ENCODE assay signal across 9 mouse cellular contexts in the genomic region with DNA sequence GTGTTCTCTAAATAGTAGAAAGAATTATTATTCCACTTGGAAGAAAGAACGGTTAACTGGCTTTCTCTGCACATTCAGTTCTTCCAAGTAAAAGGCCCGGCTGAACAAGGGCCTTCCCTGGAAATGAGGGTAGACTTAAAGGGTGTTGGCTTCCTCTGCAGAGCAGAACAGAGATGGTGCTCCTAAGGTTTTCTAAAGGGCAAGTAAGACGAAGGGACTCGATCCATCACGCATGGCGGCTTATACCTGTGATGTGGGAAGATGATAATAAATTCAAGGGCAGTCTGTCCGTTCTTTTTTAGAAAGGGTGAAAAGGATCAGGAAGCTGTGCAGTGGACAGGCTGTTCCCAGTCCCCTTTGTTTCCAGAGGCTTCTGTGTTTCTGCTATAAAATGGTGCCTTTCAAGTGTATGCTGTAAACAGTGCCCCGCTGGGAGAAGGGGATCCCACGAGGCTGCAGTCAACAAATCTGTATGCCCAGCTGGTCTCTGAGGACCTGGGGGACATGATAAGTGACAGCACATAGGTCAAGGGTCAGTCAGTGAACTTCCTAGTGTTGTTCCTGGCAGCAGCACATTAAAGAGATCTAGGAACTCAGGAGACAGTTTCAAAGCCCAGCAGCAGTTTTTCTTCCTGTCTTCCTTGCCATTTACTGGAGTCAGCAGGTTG. TPM values are rescaled to one million over a fixed set of nuclear protein-coding genes. Genes with fewer than 3 reads are reported as not detected.
DNase-seq lines count a peak whose midpoint lies in the region; ATAC-seq and TF ChIP-seq lines count a peak whose summit lies in the region.
"Had no signal": no experiment of that assay in that cellular context is flagged by ENCODE, and none has a peak within 500 bp of the region (broad histone marks: within the 10 kb centered on the region; RNA-seq: fewer than 3 reads in every experiment).

No protein-coding gene starts in this region.

- peaks cover 9% of the 10 kb centered on the region for H3K4me1 ChIP-seq in hindbrain, embryonic 12.5 days
- peaks cover 13% of the 10 kb centered on the region; the same call in 1 of the 2 replicates for H3K4me1 ChIP-seq in liver, embryonic 12.5 days
- H3K4me1 ChIP-seq in olfactory bulb, adult 2 months (ENCODE audit: control insufficient read depth, insufficient read depth, low read length): no peaks in the 10 kb centered on the region; the same call in 1 of the 2 replicates
- H3K4me1 ChIP-seq in thymus, adult 2 months (replicated peaks; ENCODE audit: control insufficient read depth, insufficient read depth, low read length): peaks cover 8% of the 10 kb centered on the region

- 17% methylated on average over 9 of the region's 9 CpGs for WGBS in hindbrain, embryonic 12.5 days
- WGBS in liver, embryonic 12.5 days (ENCODE audit: insufficient replicate concordance): 54% methylated on average over 9 of the region's 9 CpGs
- WGBS in olfactory bulb, adult 2 months: 43% methylated on average over 9 of the region's 9 CpGs
- WGBS in thymus, adult 2 months: 88% methylated on average over 9 of the region's 9 CpGs

- no peak for DNase-seq in frontal cortex, adult 2 months (ENCODE audit: extremely low spot score in 1 of 2, low spot score in 1 of 2)
- DNase-seq in adrenal gland, postnatal 14 days: peak; percentile 53
- no peak for DNase-seq in thymus, adult 2 months
- no peak for DNase-seq in cerebellum, adult 9-10 months

- H3K27me3 ChIP-seq in hindbrain, embryonic 12.5 days: no peaks in the 10 kb centered on the region
- H3K27me3 ChIP-seq in liver, embryonic 12.5 days (replicated peaks): no peaks in the 10 kb centered on the region
- no peaks in the 10 kb centered on the region for H3K27me3 ChIP-seq in thymus, adult 2 months (ENCODE audit: control insufficient read depth, insufficient read depth, low read length)
- H3K27me3 ChIP-seq: CH12.LX had no signal

- no peak overlapping the region for H3K9ac ChIP-seq in hindbrain, embryonic 12.5 days
- H3K9ac ChIP-seq in liver, embryonic 12.5 days: no peak overlapping the region

- no peak for TF ChIP-seq CTCF in olfactory bulb, adult 2 months (IDR thresholded peaks at IDR 0.05; ENCODE audit: insufficient read depth, low read depth, low read length)
- TF ChIP-seq CTCF in thymus, adult 2 months (IDR thresholded peaks at IDR 0.05; ENCODE audit: borderline replicate concordance, control insufficient read depth, extremely low read depth, insufficient read depth, low read length, poor library complexity): no peak

- H3K27ac ChIP-seq in hindbrain, embryonic 12.5 days: no peak overlapping the region
- H3K27ac ChIP-seq in liver, embryonic 12.5 days: 0 out of 2 replicates have a peak overlapping the region, but pooled peaks have one; percentile 25
- peak overlapping the region; percentile 82 for H3K27ac ChIP-seq in olfactory bulb, adult 2 months (ENCODE audit: insufficient read depth, low read depth, low read length)
- H3K27ac ChIP-seq in thymus, adult 2 months (ENCODE audit: control insufficient read depth, insufficient read depth, low read length): no peak overlapping the region

- peak; percentile 79 for ATAC-seq in frontal cortex, adult (ENCODE audit: low TSS enrichment)
- peak; percentile 38 for ATAC-seq in hindbrain, embryonic 12.5 days (ENCODE audit: low FRiP score)
- ATAC-seq in liver, embryonic 12.5 days: no peak

- no peak for TF ChIP-seq POLR2A in olfactory bulb, adult 2 months (IDR thresholded peaks at IDR 0.05; ENCODE audit: insufficient read depth, low read depth, low read length)
- TF ChIP-seq POLR2A in thymus, adult 2 months (IDR thresholded peaks at IDR 0.05; ENCODE audit: control insufficient read depth, extremely low read depth, insufficient read depth, low read length, poor library complexity): no peak

- no peaks in the 10 kb centered on the region for H3K36me3 ChIP-seq in hindbrain, embryonic 12.5 days
- H3K36me3 ChIP-seq in liver, embryonic 12.5 days: no peaks in the 10 kb centered on the region
- no peaks in the 10 kb centered on the region for H3K36me3 ChIP-seq in thymus, adult 2 months (ENCODE audit: control insufficient read depth, insufficient read depth, low read length)

- no peak overlapping the region for H3K4me2 ChIP-seq in hindbrain, embryonic 12.5 days (replicated peaks)
- H3K4me2 ChIP-seq in liver, embryonic 12.5 days: no peak overlapping the region

- H3K4me3 ChIP-seq in hindbrain, embryonic 12.5 days: no peak overlapping the region
- no peak overlapping the region for H3K4me3 ChIP-seq in liver, embryonic 12.5 days
- H3K4me3 ChIP-seq in olfactory bulb, adult 2 months (ENCODE audit: insufficient read depth, low read depth, low read length): no peak overlapping the region
- no peak overlapping the region for H3K4me3 ChIP-seq in thymus, adult 2 months (ENCODE audit: control insufficient read depth, insufficient read depth, low read length)

- H3K9me3 ChIP-seq in hindbrain, embryonic 12.5 days (replicated peaks): no peaks in the 10 kb centered on the region
- no peaks in the 10 kb centered on the region for H3K9me3 ChIP-seq in liver, embryonic 12.5 days (replicated peaks)

RNA-seq across cellular contexts. Expression of gene Selenop, which starts 36.0 kb away (rescaled TPM):
- 322 and 351 TPM in 2 replicates for polyA plus RNA-seq in frontal cortex, adult 2 months (2012; rRNA removed)
- total RNA-seq in adrenal gland, postnatal 14 days (2021): 434 and 875 TPM in 2 replicates
- 77.9 and 85.9 TPM in 2 replicates for polyA plus RNA-seq in hindbrain, embryonic 12.5 days (2016; fragmentation: Nextera tagmentation; extraction: Ambion mirVana)
- polyA plus RNA-seq in liver, embryonic 12.5 days (2016; fragmentation: Nextera tagmentation; extraction: Ambion mirVana): 231 and 245 TPM in 2 replicates
- polyA plus RNA-seq in olfactory bulb, adult 2 months (2012; ENCODE audit: insufficient read depth, insufficient read length, low replicate concordance, missing spikeins): 861 and 3,655 TPM in 2 replicates
- 193 and 199 TPM in 2 replicates for polyA plus RNA-seq in thymus, adult 2 months (2012; rRNA removed)

Comparison
In these comparisons a context has a peak if more than half of its experiments do, and no peak if none do; other contexts are left out.
1. H3K27ac ChIP-seq: peak in liver, embryonic 12.5 days (single experiment) and olfactory bulb, adult 2 months (single experiment); none in hindbrain, embryonic 12.5 days (single experiment) and thymus, adult 2 months (single experiment).